Mouse (Mus musculus) liver, embryonic 14.5 days (tissue): ENCODE results near the gene Golga1.
"Not testable (repeated sequence)": the region's sequence is repeated elsewhere in the genome, so short reads cannot be mapped to it uniquely, and the experiment has no call there.

Source experiments
- CTCF ChIP-seq: IDR thresholded peaks from 2 replicates; pipeline ENCODE4 v1.5.1; 2016; ENCODE audit warnings: antibody characterized with exemption, low read depth, control low read depth
- EP300 ChIP-seq: IDR thresholded peaks from 2 replicates; pipeline ENCODE4 v1.6.1; 2016; ENCODE audit warnings: antibody characterized with exemption, low read depth

DNA sequence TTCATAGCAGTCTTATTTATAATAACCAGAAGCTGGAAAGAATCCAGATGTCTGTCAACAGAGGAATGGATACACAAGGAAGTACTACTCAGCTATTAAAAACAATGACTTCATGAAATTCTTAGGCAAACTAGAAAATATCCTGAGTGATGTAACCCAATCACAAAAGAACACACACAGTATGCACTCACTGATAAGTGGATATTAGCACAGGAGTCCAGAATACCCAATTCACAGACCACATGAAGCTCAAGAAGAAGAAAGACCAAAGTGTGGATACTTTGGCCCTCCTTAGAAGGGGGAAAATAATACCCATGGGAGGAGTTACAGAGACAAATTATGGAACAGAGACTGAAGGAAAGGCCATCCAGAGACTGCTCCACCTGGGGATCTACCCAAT, 44.4 kb upstream of the Golga1 start:
- TF ChIP-seq CTCF: not testable (repeated sequence)
- TF ChIP-seq EP300: peak; percentile 46; the same call in 1 of the 2 replicates
